Mouse (Mus musculus) mesoderm, embryonic 11.5 days (tissue): ENCODE measurements at regions not wholly inside any gene's neighbourhood (a gene's known extent, or its start where the extent isn't known, plus 50 kb on each side); places are given as distances from the start of the nearest gene placed in this dataset.

ENCODE experiments used
- DNase-seq: peaks from one replicate; pipeline ENCODE4 v3.0.0-alpha.2; 2012; ENCODE audit warnings: low read depth, low spot score

- no peak for DNase-seq
Measured at GRCm38 (mm10) chr7:69578958-69579810, 787.4 kb downstream of the Nr2f2 start.

- DNase-seq = no peak
Measured at GRCm38 (mm10) chr7:69577754-69578153, 788.8 kb downstream of the Nr2f2 start.

- DNase-seq = no peak
Measured at GRCm38 (mm10) chr7:69576596-69576995, 789.9 kb downstream of the Nr2f2 start.

GRCm38 (mm10) chr7:69573730-69574129, 792.8 kb downstream of the Nr2f2 start:
- no peak for DNase-seq

- DNase-seq = no peak
Measured at GRCm38 (mm10) chr7:69572626-69573394, 793.7 kb downstream of the Nr2f2 start.

GRCm38 (mm10) chr7:69566949-69567348, 799.6 kb downstream of the Nr2f2 start:
- DNase-seq = no peak

GRCm38 (mm10) chr7:69564432-69564831, 802.1 kb downstream of the Nr2f2 start:
- DNase-seq = no peak

- DNase-seq = peak; percentile 18
Measured at GRCm38 (mm10) chr7:69554776-69555175, 805.7 kb upstream of the Arrdc4 start.

- DNase-seq = no peak
Measured at GRCm38 (mm10) chr7:69553981-69554380, 804.9 kb upstream of the Arrdc4 start.

- DNase-seq = no peak
Measured at GRCm38 (mm10) chr7:69536072-69536471, 787.0 kb upstream of the Arrdc4 start.

GRCm38 (mm10) chr7:69513966-69514365, 764.9 kb upstream of the Arrdc4 start:
- DNase-seq = no peak

- no peak for DNase-seq
Measured at GRCm38 (mm10) chr7:69510389-69510788, 761.3 kb upstream of the Arrdc4 start.

- DNase-seq = no peak
Measured at GRCm38 (mm10) chr7:69493062-69493930, 744.3 kb upstream of the Arrdc4 start.

GRCm38 (mm10) chr7:69490566-69491466, 741.8 kb upstream of the Arrdc4 start:
- DNase-seq = peak; percentile 87

GRCm38 (mm10) chr7:69488630-69489029, 739.6 kb upstream of the Arrdc4 start:
- DNase-seq = no peak

GRCm38 (mm10) chr7:69487111-69487510, 738.1 kb upstream of the Arrdc4 start:
- DNase-seq = no peak

- no peak for DNase-seq
Measured at GRCm38 (mm10) chr7:69484552-69484951, 735.5 kb upstream of the Arrdc4 start.
